Mouse (Mus musculus) myocyte (in vitro differentiated cells): Measurements from ENCODE around the gene Mfsd11. TPM values are rescaled to one million over a fixed set of nuclear protein-coding genes. Genes with fewer than 3 reads are reported as not detected.
A peak's percentile ranks its signal among the peaks of the same experiment; 100 is the strongest.

Source experiments
- H3K27me3 ChIP-seq: one replicate; pipeline ENCODE4 v1.6.1; 2011; ENCODE audit not compliant: control insufficient read depth, insufficient read depth, insufficient read length
- H3K36me3 ChIP-seq: one replicate; pipeline ENCODE4 v1.6.1; 2011; ENCODE audit not compliant: control insufficient read depth, insufficient read depth
- H3K4me2 ChIP-seq: one replicate; pipeline ENCODE4 v1.6.1; 2011; ENCODE audit warnings: low read depth, control low read depth
- H3K4me3 ChIP-seq: one replicate; pipeline ENCODE4 v1.5.1; 2011; ENCODE audit warnings: mild to moderate bottlenecking, control low read depth, moderate library complexity
- H3K79me2 ChIP-seq: one replicate; pipeline ENCODE4 v1.6.1; 2011; ENCODE audit not compliant: control insufficient read depth, insufficient read depth
- H3ac ChIP-seq: one replicate; pipeline ENCODE4 v1.6.1; 2011; ENCODE audit not compliant: control insufficient read depth, insufficient read length
- CEBPB ChIP-seq: IDR thresholded peaks from 2 replicates; pipeline ENCODE4 v1.6.1; 2011; ENCODE audit warnings: mild to moderate bottlenecking, moderate library complexity; ENCODE audit not compliant: poor library complexity, insufficient read depth, severe bottlenecking
- E2F4 ChIP-seq: IDR thresholded peaks from one replicate; pipeline ENCODE4 v1.6.1; 2011; ENCODE audit warnings: mild to moderate bottlenecking, control low read depth, moderate library complexity; ENCODE audit not compliant: insufficient read depth
- MAX ChIP-seq: IDR thresholded peaks from one replicate; pipeline ENCODE4 v1.6.1; 2011; ENCODE audit warnings: low read depth, mild to moderate bottlenecking, control low read depth
- MYOD1 ChIP-seq, 3 experiments: IDR thresholded peaks; one replicate each; pipeline ENCODE4 v1.6.1; 2011; ENCODE audit warnings: control low read depth in 2 of 3, low read depth in 2 of 3, mild to moderate bottlenecking in 2 of 3, moderate library complexity in 1 of 3; ENCODE audit not compliant: insufficient read length in 2 of 3, control insufficient read depth in 1 of 3
- MYOG ChIP-seq, 3 experiments: IDR thresholded peaks; one replicate each; pipeline ENCODE4 v1.6.1; 2011; ENCODE audit warnings: control low read depth in 2 of 3, low read depth in 2 of 3, mild to moderate bottlenecking in 2 of 3; ENCODE audit not compliant: insufficient read length in 2 of 3, control insufficient read depth in 1 of 3, insufficient read depth in 1 of 3
- POLR2A ChIP-seq: IDR thresholded peaks from one replicate; pipeline ENCODE4 v1.6.1; 2011; ENCODE audit warnings: low read depth, mild to moderate bottlenecking, control low read depth, moderate library complexity; ENCODE audit not compliant: insufficient read length
- POLR2AphosphoS2 ChIP-seq: IDR thresholded peaks from one replicate; pipeline ENCODE4 v1.6.1; 2011; ENCODE audit warnings: low read depth, control low read depth; ENCODE audit not compliant: insufficient read length
- REST ChIP-seq: IDR thresholded peaks from one replicate; pipeline ENCODE4 v1.6.1; 2011; ENCODE audit warnings: mild to moderate bottlenecking, control low read depth, moderate library complexity; ENCODE audit not compliant: insufficient read depth, insufficient read length
- SRF ChIP-seq: IDR thresholded peaks from one replicate; pipeline ENCODE4 v1.6.1; 2011; ENCODE audit warnings: low read depth; ENCODE audit not compliant: control insufficient read depth, insufficient read length
- TCF12 ChIP-seq: IDR thresholded peaks from one replicate; pipeline ENCODE4 v1.6.1; 2011; ENCODE audit warnings: mild to moderate bottlenecking, control low read depth; ENCODE audit not compliant: poor library complexity, insufficient read depth, severe bottlenecking
- TCF3 ChIP-seq: IDR thresholded peaks from one replicate; pipeline ENCODE4 v1.6.1; 2011; ENCODE audit warnings: low read depth, control low read depth; ENCODE audit not compliant: insufficient read length
- USF1 ChIP-seq: IDR thresholded peaks from one replicate; pipeline ENCODE4 v1.6.1; 2011; ENCODE audit warnings: low read depth, mild to moderate bottlenecking, control low read depth, moderate library complexity
- polyA plus RNA-seq: library from polyadenylated mRNA; unstranded; fragments of >200 nt; fragmentation: generic; extraction: Trizol; gene quantifications from one replicate; pipeline ENCODE4 v1.2.1, GENCODE M21; 2012; ENCODE audit warnings: missing spikeins

The Mfsd11 gene
- polyA plus RNA-seq, 1 experiment: 40.0 TPM

GRCm38 (mm10) chr11:116807938-116808606 is 44.2 kb upstream of the Mfsd11 start:
- Histone ChIP-seq H3K4me3 (no peak overlapping the region), H3K4me2 (no peak overlapping the region), H3K36me3 (peaks cover 11% of the 10 kb centered on the region), H3K79me2 (no peaks in the 10 kb centered on the region), H3ac (no peak overlapping the region), H3K27me3 (no peaks in the 10 kb centered on the region)
- TF ChIP-seq MYOG (IDR thresholded peaks at IDR 0.05; ENCODE audit: control insufficient read depth in 1 of 3, insufficient read depth in 1 of 3, insufficient read length in 2 of 3, low read depth in 2 of 3): peak in 1 of 3 experiments; percentile 82
- TF ChIP-seq MAX: no peak
- no peak for TF ChIP-seq REST
- TF ChIP-seq TCF12: peak; percentile 0
- TF ChIP-seq POLR2AphosphoS2: no peak
- TF ChIP-seq MYOD1 (IDR thresholded peaks at IDR 0.05; ENCODE audit: control insufficient read depth in 1 of 3, insufficient read length in 2 of 3, low read depth in 2 of 3): peak in 2 of 3 experiments; percentile 44 to 73

GRCm38 (mm10) chr11:116808811-116809395 is 43.3 kb upstream of the Mfsd11 start:
- TF ChIP-seq E2F4 (no peak), MYOG (IDR thresholded peaks at IDR 0.05; ENCODE audit: control insufficient read depth in 1 of 3, insufficient read depth in 1 of 3, insufficient read length in 2 of 3, low read depth in 2 of 3) (no peak), MAX (no peak), TCF3 (no peak), POLR2AphosphoS2 (no peak), USF1 (no peak), MYOD1 (IDR thresholded peaks at IDR 0.05; ENCODE audit: control insufficient read depth in 1 of 3, insufficient read length in 2 of 3, low read depth in 2 of 3) (no peak), SRF (no peak), TCF12 (no peak), CEBPB (no peak), POLR2A (no peak), REST (no peak)
- H3K4me2 ChIP-seq: no peak overlapping the region
- H3K36me3 ChIP-seq: peaks cover 11% of the 10 kb centered on the region
- no peak overlapping the region for H3ac ChIP-seq
- no peaks in the 10 kb centered on the region for H3K27me3 ChIP-seq
- peaks cover 5% of the 10 kb centered on the region for H3K79me2 ChIP-seq
- no peak overlapping the region for H3K4me3 ChIP-seq

- no peak overlapping the region for H3K4me2 ChIP-seq
- H3ac ChIP-seq: no peak overlapping the region
- peaks cover 11% of the 10 kb centered on the region for H3K36me3 ChIP-seq
- no peaks in the 10 kb centered on the region for H3K27me3 ChIP-seq
- TF ChIP-seq POLR2AphosphoS2 (peak; percentile 23), SRF (no peak), MYOG (IDR thresholded peaks at IDR 0.05; ENCODE audit: control insufficient read depth in 1 of 3, insufficient read depth in 1 of 3, insufficient read length in 2 of 3, low read depth in 2 of 3) (no peak), REST (no peak), CEBPB (no peak), TCF3 (no peak)
- no peak overlapping the region for H3K4me3 ChIP-seq
- peaks cover 5% of the 10 kb centered on the region for H3K79me2 ChIP-seq
Measured at GRCm38 (mm10) chr11:116809520-116809919, 42.7 kb upstream of the Mfsd11 start.

GRCm38 (mm10) chr11:116810528-116810927 is 41.7 kb upstream of the Mfsd11 start:
- Histone ChIP-seq H3K4me3 (no peak overlapping the region), H3K27me3 (no peaks in the 10 kb centered on the region), H3K4me2 (no peak overlapping the region), H3K79me2 (peaks cover 9% of the 10 kb centered on the region), H3K36me3 (peaks cover 11% of the 10 kb centered on the region), H3ac (no peak overlapping the region)
- no peak for TF ChIP-seq REST

- no peak overlapping the region for H3K4me3 ChIP-seq
- H3K36me3 ChIP-seq: peaks cover 11% of the 10 kb centered on the region
- no peak overlapping the region for H3ac ChIP-seq
- no peak for TF ChIP-seq E2F4
- H3K4me2 ChIP-seq: no peak overlapping the region
- no peaks in the 10 kb centered on the region for H3K27me3 ChIP-seq
- H3K79me2 ChIP-seq: peaks cover 15% of the 10 kb centered on the region
Measured at GRCm38 (mm10) chr11:116810983-116811901, 41.0 kb upstream of the Mfsd11 start.
